Mouse (Mus musculus): Measurements from ENCODE around the gene Wbp1l.

GRCm38 (mm10) chr19:46553541-46553955 lies 45.3 kb upstream of the Wbp1l start:
- TF ChIP-seq POLR2A (IDR thresholded peaks at IDR 0.05; ENCODE audit: control insufficient read depth in 1 of 2, insufficient read depth in 1 of 2, low read depth in 1 of 2, low read length in 2 of 2, poor library complexity in 1 of 2) (peak in 1 of 2 experiments; percentile 67; a peak in 2 of 4 replicates), CTCF (IDR thresholded peaks at IDR 0.05 in 2 of 3, conservative IDR thresholded peaks at IDR 0.05 in 1 of 3; ENCODE audit: control insufficient read depth in 1 of 3, insufficient read depth in 1 of 3, low read depth in 2 of 3, low read length in 3 of 3, poor library complexity in 1 of 3, severe bottlenecking in 1 of 3) (no peak), CHD2 (IDR thresholded peaks at IDR 0.05; ENCODE audit: low read length) (peak; percentile 76), TCF12 (IDR thresholded peaks at IDR 0.05; ENCODE audit: low read depth, low read length) (peak; percentile 98), SMC3 (IDR thresholded peaks at IDR 0.05; ENCODE audit: low read depth, low read length) (no peak), POLR2AphosphoS5 (IDR thresholded peaks at IDR 0.05; ENCODE audit: borderline replicate concordance, low read depth, low read length) (0 out of 2 replicates have a peak, but pooled peaks have one; percentile 72), ZNF384 (IDR thresholded peaks at IDR 0.05; ENCODE audit: low read depth, low read length) (peak; percentile 48; the same call in 1 of the 2 replicates), UBTF (IDR thresholded peaks at IDR 0.05; ENCODE audit: borderline replicate concordance, insufficient read depth, low read depth, low read length) (no peak)

Data from MEL (cell line).